Mouse (Mus musculus): ENCODE results near the gene Tmc1. TPM values are rescaled to one million over a fixed set of nuclear protein-coding genes. Genes with fewer than 3 reads are reported as not detected.

The Tmc1 gene
- polyA plus RNA-seq (2016; fragmentation: Nextera tagmentation; extraction: Ambion mirVana) = 0.20 and 0.39 TPM in 2 replicates

DNA sequence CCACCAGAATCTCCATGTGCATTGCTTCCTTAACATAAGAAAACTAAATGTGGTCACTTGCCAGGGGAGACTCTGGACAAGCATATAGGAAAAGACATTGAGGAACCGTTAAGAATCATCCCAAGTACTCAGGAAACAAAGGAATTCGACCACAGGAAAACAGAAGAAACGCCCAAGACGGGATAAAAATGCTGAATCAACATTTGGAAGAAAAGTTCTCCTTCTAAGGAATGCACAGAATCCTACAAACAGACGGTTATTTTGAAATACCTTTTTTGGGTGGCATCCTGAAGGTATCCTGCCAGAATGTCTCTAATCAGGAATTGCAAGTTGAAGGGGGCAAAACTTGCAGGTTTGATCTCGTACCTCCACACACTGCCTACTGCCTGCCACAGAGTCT lies at the start of gene Tmc1:
Gene Tmc1 (minus strand): TSS at position 329 of the 400 bp plus-strand sequence.
- Histone ChIP-seq H3K9me3 (peaks cover 8% of the 10 kb centered on the region; the same call in 1 of the 2 replicates), H3K4me2 (replicated peaks) (no peak within 1 kb of the TSS), H3K36me3 (no peaks in the 10 kb centered on the region), H3K27me3 (no peaks in the 10 kb centered on the region), H3K4me1 (no peaks in the 10 kb centered on the region), H3K4me3 (no peak within 1 kb of the TSS), H3K27ac (replicated peaks) (no peak within 1 kb of the TSS), H3K9ac (replicated peaks) (no peak within 1 kb of the TSS)
- WGBS = 82% methylated on average over 6 of the region's 6 CpGs
- ATAC-seq (ENCODE audit: low FRiP score, low read depth) = no peak

DNA sequence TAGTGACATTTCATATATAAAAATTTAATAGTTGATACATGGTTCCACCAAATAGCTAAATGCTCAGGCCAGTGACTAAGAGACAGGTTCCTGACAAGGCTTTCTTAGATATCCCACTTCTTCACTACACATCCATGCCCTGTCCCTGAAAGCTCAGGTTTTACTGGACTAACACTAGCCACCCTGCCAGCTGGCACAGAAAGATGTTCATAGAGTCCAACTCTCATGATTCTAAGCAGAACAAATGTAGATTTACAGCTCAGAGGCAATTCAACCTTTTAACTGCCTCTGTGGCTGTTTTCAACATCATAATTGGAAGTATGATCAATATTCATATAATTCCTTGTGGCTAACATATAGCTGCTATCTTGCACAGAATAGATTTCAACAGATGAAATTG lies 47.5 kb upstream of the Tmc1 start:
- ATAC-seq (ENCODE audit: low FRiP score, low read depth) = no peak

DNA sequence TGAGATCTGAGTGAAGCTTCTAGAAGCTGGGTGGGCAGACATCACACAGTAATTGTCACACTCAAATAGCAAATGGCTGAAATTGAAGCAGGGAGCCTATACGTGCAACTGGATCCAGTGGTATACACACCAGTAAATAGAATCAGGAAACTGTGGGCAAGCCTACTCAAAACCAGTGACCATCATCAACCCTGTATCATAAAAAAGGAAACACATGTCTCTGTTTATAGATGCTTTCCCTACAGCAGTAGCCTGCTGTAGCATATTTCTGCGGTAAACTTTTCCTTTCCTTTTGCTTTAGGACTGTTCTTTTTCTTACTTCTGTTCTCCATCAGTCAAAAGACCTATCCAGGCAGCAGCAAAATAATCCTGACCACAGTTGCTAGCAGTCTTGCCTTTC lies 25.2 kb upstream of the Tmc1 start:
- no peak overlapping the region for H3K27ac ChIP-seq (replicated peaks)
- no peaks in the 10 kb centered on the region for H3K36me3 ChIP-seq
- WGBS = 95% methylated on average over 2 of the region's 2 CpGs
- no peaks in the 10 kb centered on the region for H3K27me3 ChIP-seq
- no peak overlapping the region for H3K9ac ChIP-seq (replicated peaks)
- no peak for ATAC-seq (ENCODE audit: low FRiP score, low read depth)
- no peak overlapping the region for H3K4me2 ChIP-seq (replicated peaks)
- no peaks in the 10 kb centered on the region for H3K9me3 ChIP-seq
- no peak overlapping the region for H3K4me3 ChIP-seq
- peaks cover 5% of the 10 kb centered on the region; the same call in 1 of the 2 replicates for H3K4me1 ChIP-seq

More for the DNA sequence above, 47.5 kb upstream of the Tmc1 start:
- Histone ChIP-seq H3K27ac (replicated peaks) (no peak overlapping the region), H3K4me3 (no peak overlapping the region), H3K4me1 (no peaks in the 10 kb centered on the region), H3K36me3 (no peaks in the 10 kb centered on the region), H3K9me3 (no peaks in the 10 kb centered on the region), H3K9ac (replicated peaks) (no peak overlapping the region), H3K27me3 (no peaks in the 10 kb centered on the region), H3K4me2 (replicated peaks) (no peak overlapping the region)

DNA sequence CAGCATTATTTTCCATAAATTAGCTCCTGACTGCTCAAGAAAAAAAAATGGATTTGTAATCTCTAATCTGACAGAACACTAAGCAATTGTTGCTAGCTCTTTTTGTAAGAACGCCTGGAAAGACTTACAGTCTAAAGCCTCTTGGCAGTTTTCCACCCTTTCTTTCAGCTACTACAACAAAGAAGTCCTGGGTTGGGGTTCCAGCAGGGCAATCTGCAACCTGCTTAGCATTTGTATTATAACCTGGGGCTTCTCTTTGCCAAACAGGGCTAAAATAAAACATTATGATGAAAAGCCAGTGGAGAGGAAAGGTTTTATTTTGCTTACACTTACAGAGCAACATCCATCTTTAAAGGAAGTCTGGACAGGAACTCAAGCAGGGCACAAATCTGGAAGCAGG lies 24.1 kb upstream of the Tmc1 start:
- H3K27ac ChIP-seq (replicated peaks) = no peak overlapping the region
- H3K27me3 ChIP-seq = no peaks in the 10 kb centered on the region
- H3K36me3 ChIP-seq = no peaks in the 10 kb centered on the region
- H3K9ac ChIP-seq (replicated peaks) = no peak overlapping the region
- no peaks in the 10 kb centered on the region for H3K9me3 ChIP-seq
- peaks cover 5% of the 10 kb centered on the region; the same call in 1 of the 2 replicates for H3K4me1 ChIP-seq
- no peak overlapping the region for H3K4me2 ChIP-seq (replicated peaks)
- peak; percentile 68 for ATAC-seq (ENCODE audit: low FRiP score, low read depth)
- H3K4me3 ChIP-seq = no peak overlapping the region
- WGBS = 16% methylated on average over 1 of the region's 1 CpGs

DNA sequence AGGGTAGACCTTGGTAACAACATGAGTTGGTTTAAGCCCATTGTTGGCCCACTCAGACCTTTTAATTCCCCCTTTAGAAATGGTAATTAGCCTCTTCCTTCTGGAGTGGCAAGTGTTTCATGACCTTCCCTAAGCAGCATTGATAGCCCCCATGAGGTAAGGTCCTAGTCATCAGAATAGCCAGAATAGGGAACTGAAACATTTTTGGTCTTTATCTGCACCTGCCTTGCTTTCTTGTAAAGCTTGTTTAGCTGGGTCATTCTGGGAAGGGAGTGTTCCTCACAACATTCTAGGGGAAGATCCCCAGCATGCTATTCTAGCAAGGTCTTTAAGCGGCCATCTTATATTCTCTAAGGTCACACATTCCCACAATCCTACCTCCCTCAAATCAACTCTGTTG lies 17.9 kb upstream of the Tmc1 start:
- no peak for ATAC-seq (ENCODE audit: low FRiP score, low read depth)
- Histone ChIP-seq H3K9ac (replicated peaks) (no peak overlapping the region), H3K36me3 (no peaks in the 10 kb centered on the region), H3K27ac (replicated peaks) (no peak overlapping the region), H3K27me3 (no peaks in the 10 kb centered on the region), H3K4me3 (no peak overlapping the region), H3K4me1 (no peaks in the 10 kb centered on the region), H3K9me3 (no peaks in the 10 kb centered on the region), H3K4me2 (replicated peaks) (no peak overlapping the region)
- WGBS = 93% methylated on average over 1 of the region's 1 CpGs

DNA sequence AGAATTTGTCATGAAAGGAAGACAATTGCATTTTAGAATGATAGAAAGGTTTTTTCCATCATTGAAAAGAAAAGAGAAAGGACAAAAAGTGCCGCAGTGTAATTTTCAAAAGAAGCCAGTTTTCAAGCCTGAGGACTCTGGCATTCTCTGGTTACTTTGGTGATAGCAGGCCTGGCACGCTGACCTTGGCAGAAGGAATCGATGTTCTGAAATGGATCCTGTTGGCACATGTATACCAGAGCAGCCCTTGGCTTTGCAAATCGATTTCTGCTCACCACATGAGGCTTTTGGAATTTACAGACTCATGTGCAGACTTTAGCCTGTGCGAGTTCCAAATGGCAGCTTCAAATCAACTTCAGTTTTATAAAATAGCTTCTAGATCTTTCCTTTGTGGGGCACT lies 813 bp upstream of the Tmc1 start:
- no peak overlapping the region for H3K4me3 ChIP-seq
- no peak overlapping the region for H3K4me2 ChIP-seq (replicated peaks)
- H3K27ac ChIP-seq (replicated peaks) = no peak overlapping the region
- no peaks in the 10 kb centered on the region for H3K4me1 ChIP-seq
- H3K36me3 ChIP-seq = no peaks in the 10 kb centered on the region
- no peak overlapping the region for H3K9ac ChIP-seq (replicated peaks)
- no peaks in the 10 kb centered on the region for H3K27me3 ChIP-seq
- 91% methylated on average over 5 of the region's 5 CpGs for WGBS
- ATAC-seq (ENCODE audit: low FRiP score, low read depth) = no peak
- peaks cover 8% of the 10 kb centered on the region; the same call in 1 of the 2 replicates for H3K9me3 ChIP-seq

DNA sequence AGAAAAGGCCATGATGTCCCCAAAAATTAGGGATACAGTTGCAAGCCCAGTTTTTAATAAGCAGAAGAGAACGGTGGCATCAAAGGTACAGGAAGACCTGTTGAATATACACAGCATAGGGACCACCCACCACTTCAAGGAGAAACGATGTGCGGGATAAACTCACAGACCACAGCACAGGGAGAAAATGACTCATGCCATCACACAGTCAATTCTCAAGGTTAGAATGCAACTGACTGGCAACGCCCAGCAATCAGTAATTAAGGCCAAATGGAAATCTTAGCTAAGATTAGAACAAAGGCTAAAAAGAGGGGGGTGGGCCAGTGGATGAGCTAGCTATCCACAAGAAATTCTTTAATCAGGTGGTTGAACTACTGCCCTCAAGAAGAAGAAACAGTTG lies 9.6 kb downstream of the Tmc1 start:
- no peak for ATAC-seq (ENCODE audit: low FRiP score, low read depth)
- no peaks in the 10 kb centered on the region for H3K36me3 ChIP-seq
- no peaks in the 10 kb centered on the region for H3K9me3 ChIP-seq
- no peak overlapping the region for H3K4me2 ChIP-seq (replicated peaks)
- no peaks in the 10 kb centered on the region for H3K4me1 ChIP-seq
- no peak overlapping the region for H3K27ac ChIP-seq (replicated peaks)
- 64% methylated on average over 4 of the region's 4 CpGs for WGBS
- H3K4me3 ChIP-seq = no peak overlapping the region
- no peaks in the 10 kb centered on the region for H3K27me3 ChIP-seq
- no peak overlapping the region for H3K9ac ChIP-seq (replicated peaks)

DNA sequence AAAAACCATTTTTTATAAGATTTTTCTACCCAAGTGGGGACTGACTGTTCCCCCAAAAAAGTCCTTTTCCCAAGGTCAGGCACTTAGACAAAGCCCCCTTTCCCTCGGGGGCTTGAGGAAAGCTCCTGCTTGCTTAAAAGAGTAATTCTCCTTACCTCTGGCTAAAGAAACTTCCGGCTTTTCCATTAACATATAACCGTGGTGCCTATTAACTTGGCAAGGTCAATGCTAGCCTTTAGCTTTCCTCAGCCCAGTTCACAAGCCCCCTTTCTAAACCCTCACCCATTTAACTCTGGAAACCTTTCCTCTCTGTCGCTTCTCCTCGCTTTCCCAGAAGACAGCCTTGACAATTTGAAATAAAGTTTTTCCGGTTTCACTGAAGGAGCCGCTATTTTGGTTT lies 29.7 kb downstream of the Tmc1 start:
- ATAC-seq (ENCODE audit: low FRiP score, low read depth) = peak; percentile 3; the same call in 1 of the 2 replicates
- Histone ChIP-seq H3K4me2 (replicated peaks) (no peak overlapping the region), H3K27me3 (no peaks in the 10 kb centered on the region), H3K36me3 (no peaks in the 10 kb centered on the region), H3K9me3 (no peaks in the 10 kb centered on the region), H3K9ac (replicated peaks) (no peak overlapping the region), H3K4me3 (no peak overlapping the region), H3K27ac (replicated peaks) (no peak overlapping the region), H3K4me1 (peaks cover 8% of the 10 kb centered on the region)
- 57% methylated on average over 7 of the region's 7 CpGs for WGBS

DNA sequence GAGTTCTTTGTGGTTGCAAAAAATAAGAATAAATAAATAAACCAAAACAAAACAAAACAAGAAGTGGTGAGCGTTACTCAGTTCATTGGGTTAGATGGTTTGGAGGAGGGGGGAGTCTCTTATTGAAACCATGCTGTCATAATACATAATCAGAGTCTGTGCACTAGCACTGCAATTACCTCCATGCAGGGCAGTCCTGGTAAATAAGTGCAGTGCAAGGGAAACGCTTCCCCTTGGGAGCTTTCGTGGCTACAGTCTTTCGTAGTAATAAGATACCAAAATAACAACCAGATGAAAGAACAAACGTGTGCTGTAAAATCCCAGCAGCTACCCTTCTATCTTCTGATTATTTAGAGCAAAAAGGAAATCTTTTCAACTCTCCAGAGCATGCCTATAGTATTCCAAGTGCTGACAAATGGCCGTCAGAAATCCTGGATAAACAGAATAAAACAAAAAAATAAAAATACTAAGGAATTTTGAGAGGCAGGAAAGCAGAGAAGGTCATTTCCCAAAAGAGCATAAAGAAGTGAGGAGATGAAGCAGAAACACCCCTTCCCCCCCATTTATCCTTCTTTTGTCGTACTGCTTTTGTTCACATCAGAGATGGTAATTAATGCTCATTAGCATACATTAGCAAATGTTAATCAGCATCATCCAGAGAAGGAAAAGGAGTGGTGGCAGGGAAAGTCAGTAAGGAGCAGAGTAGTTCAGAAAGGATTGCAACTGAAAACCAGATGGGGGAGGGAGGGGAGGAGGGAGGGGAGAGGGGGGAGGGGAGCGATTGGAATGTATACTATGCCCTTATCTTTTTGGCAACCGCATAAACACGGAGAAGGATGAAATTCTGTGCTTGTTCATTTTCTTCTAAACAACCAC lies 30.4 kb downstream of the Tmc1 start:
- Histone ChIP-seq H3K27me3 (no peaks in the 10 kb centered on the region), H3K9ac (replicated peaks) (no peak overlapping the region), H3K9me3 (no peaks in the 10 kb centered on the region), H3K4me3 (no peak overlapping the region), H3K27ac (replicated peaks) (no peak overlapping the region), H3K4me2 (replicated peaks) (peak overlapping the region; percentile 21; the same call in 1 of the 2 replicates), H3K4me1 (peaks cover 8% of the 10 kb centered on the region), H3K36me3 (no peaks in the 10 kb centered on the region)
- peak; percentile 88 for ATAC-seq (ENCODE audit: low FRiP score, low read depth)
- WGBS = 15% methylated on average over 10 of the region's 10 CpGs

DNA sequence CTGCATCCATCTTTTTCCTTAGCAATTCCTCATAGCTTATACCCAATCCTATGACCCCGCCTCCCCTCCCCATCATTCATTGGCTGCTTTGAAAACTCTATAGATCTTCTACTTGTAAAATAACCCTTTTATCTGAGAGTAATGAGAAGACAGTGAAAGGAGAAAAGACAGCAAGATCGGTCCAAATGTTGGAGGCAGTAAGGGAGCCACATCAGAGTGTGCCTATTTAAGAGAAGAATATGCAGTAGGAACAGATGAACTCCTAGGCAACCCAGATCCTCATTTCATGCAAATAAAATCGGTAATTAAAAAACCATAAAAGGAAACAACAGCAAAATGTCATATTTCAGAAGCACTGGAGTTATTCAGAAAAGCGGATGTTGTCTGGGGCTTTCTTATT lies 35.8 kb downstream of the Tmc1 start:
- Histone ChIP-seq H3K27me3 (no peaks in the 10 kb centered on the region), H3K9ac (replicated peaks) (no peak overlapping the region), H3K36me3 (no peaks in the 10 kb centered on the region), H3K9me3 (no peaks in the 10 kb centered on the region), H3K27ac (replicated peaks) (no peak overlapping the region), H3K4me1 (no peaks in the 10 kb centered on the region), H3K4me3 (no peak overlapping the region), H3K4me2 (replicated peaks) (no peak overlapping the region)
- WGBS = 92% methylated on average over 4 of the region's 4 CpGs
- no peak for ATAC-seq (ENCODE audit: low FRiP score, low read depth)

DNA sequence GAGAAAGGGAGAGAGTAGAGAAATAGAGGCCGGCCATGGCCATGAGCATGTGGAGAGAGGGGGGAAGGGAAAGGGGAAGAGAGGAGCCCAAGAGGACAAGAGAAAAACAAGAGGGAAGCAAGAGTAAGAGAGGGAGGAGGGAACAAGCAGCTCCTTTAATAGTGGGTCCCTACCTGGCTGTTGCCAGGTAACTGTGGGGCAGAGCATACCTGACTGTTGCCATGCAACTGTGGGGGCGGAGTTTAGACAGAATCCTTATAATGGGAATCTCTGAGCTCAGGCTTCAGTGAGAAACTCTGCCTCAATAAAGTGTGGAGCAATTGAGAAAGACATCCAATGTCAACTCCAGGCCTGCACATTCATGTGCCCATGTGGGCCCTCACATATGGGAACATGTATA lies 38.9 kb downstream of the Tmc1 start:
- Histone ChIP-seq H3K9ac (replicated peaks) (no peak overlapping the region), H3K27ac (replicated peaks) (no peak overlapping the region), H3K4me3 (no peak overlapping the region), H3K4me2 (replicated peaks) (no peak overlapping the region), H3K4me1 (no peaks in the 10 kb centered on the region), H3K9me3 (no peaks in the 10 kb centered on the region), H3K27me3 (no peaks in the 10 kb centered on the region), H3K36me3 (no peaks in the 10 kb centered on the region)
- WGBS = 76% methylated on average over 2 of the region's 2 CpGs
- ATAC-seq (ENCODE audit: low FRiP score, low read depth) = no peak

DNA sequence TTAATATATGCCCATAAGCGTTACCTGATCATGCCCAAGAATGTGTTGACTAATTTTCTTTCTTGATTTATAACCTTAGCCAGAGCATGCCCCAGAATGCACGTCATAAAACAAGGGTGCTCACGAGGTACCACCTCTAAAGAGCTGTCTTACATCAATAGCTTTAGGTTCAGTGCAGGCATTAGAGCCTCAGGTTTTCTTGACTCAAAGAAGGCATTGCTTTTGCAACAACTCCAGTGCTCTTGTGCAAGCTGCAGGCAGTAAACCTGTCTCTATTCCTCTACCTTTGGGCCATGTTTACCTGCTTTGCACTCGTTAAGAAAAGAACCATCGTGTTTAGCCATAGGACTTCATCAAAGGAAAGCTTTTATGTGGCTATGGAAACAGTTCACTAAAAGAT lies 43.6 kb downstream of the Tmc1 start:
- Histone ChIP-seq H3K9me3 (no peaks in the 10 kb centered on the region), H3K27me3 (no peaks in the 10 kb centered on the region), H3K4me2 (replicated peaks) (no peak overlapping the region), H3K4me3 (no peak overlapping the region), H3K27ac (replicated peaks) (no peak overlapping the region), H3K9ac (replicated peaks) (no peak overlapping the region), H3K4me1 (no peaks in the 10 kb centered on the region), H3K36me3 (no peaks in the 10 kb centered on the region)
- 88% methylated on average over 5 of the region's 5 CpGs for WGBS
- ATAC-seq (ENCODE audit: low FRiP score, low read depth) = no peak

Data from midbrain, embryonic 12.5 days (tissue).